Mouse (Mus musculus) cerebellum, adult 2 months (tissue): ENCODE results near the gene Ibsp. TPM values are rescaled to one million over a fixed set of nuclear protein-coding genes. Genes with fewer than 3 reads are reported as not detected.

Experiments
- DNase-seq, 2 experiments: peaks; one replicate each; pipeline ENCODE4 v3.0.0; 2021
- H3K27ac ChIP-seq: fragments of 200-500 bp; 2 replicates; pipeline ENCODE4 v1.5.1; 2012; ENCODE audit warnings: low read length, control low read depth, inconsistent platforms; ENCODE audit not compliant: insufficient read depth
- H3K27me3 ChIP-seq: fragments of 200-500 bp; 2 replicates; pipeline ENCODE4 v1.6.1; 2012; ENCODE audit warnings: inconsistent platforms, mild to moderate bottlenecking, low read length, moderate library complexity; ENCODE audit not compliant: control insufficient read depth, insufficient read depth
- H3K4me1 ChIP-seq: fragments of 200-500 bp; 2 replicates; pipeline ENCODE4 v1.6.1; 2011; ENCODE audit warnings: low read length; ENCODE audit not compliant: control insufficient read depth, insufficient read depth
- H3K4me3 ChIP-seq: fragments of 200-500 bp; replicated peaks from 2 replicates; pipeline ENCODE3; 2011; ENCODE audit warnings: mild to moderate bottlenecking, low read depth, low read length, control low read depth; ENCODE audit not compliant: insufficient read depth
- CTCF ChIP-seq: fragments of 200-500 bp; IDR thresholded peaks from 2 replicates; pipeline ENCODE4 v1.5.1; 2011; ENCODE audit warnings: low read depth, mild to moderate bottlenecking, control low read depth, low read length, moderate library complexity, borderline replicate concordance; ENCODE audit not compliant: insufficient read depth
- POLR2A ChIP-seq: fragments of 200-500 bp; IDR thresholded peaks from 2 replicates; pipeline ENCODE4 v1.6.1; 2011; ENCODE audit warnings: low read length, control low read depth, borderline replicate concordance; ENCODE audit not compliant: insufficient read depth
- WGBS: fragments of 180-500 bp; shearing (Covaris S2); methylation state at CpG from one replicate; pipeline ENCODE4 v1.1.7; 2018; 5-methylcytosine and 5-hydroxymethylcytosine counted together
- polyA plus RNA-seq: library from polyadenylated mRNA; depleted of rRNA; stranded (reverse); fragments of >200 nt; gene quantifications from 2 replicates; pipeline ENCODE4 v1.2.3, GENCODE M21; 2012

The Ibsp gene
- polyA plus RNA-seq, 1 experiment, result 0.20 TPM

DNA sequence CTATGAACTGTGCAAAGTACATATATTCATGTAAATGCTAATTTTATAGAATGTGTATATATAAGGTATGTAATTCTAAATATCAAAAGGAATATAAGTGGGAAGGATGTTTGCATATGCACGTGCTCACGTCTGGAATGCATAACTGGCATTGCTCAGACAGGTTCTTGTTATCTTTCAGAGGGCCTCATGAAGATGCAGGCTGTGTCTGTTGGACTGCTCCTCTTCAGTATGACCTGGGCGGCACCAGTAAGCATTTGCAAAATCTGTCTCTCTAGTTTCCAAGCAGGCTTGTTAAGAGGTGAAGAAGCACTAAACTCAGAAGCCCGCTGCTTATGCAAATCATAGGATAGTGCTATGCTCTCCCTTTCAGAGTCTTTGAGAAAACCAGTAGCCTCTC, 27.9 kb downstream of the Ibsp start:
- TF ChIP-seq CTCF (no peak), POLR2A (no peak)
- no peak for DNase-seq
- no peaks in the 10 kb centered on the region for H3K4me1 ChIP-seq
- no peak overlapping the region for H3K27ac ChIP-seq
- no peak overlapping the region for H3K4me3 ChIP-seq
- H3K27me3 ChIP-seq, result no peaks in the 10 kb centered on the region
- WGBS, result 86% methylated on average over 4 of the region's 4 CpGs

GRCm38 (mm10) chr5:104327389-104327788, 28.4 kb downstream of the Ibsp start:
- Histone ChIP-seq H3K4me3 (no peak overlapping the region), H3K27me3 (no peaks in the 10 kb centered on the region), H3K27ac (no peak overlapping the region), H3K4me1 (no peaks in the 10 kb centered on the region)
- DNase-seq, result no peak
- no peak for TF ChIP-seq POLR2A
- no peak for TF ChIP-seq CTCF
- WGBS, result 72% methylated on average over 8 of the region's 8 CpGs

GRCm38 (mm10) chr5:104327876-104328275, 28.9 kb downstream of the Ibsp start:
- no peak for DNase-seq
- Histone ChIP-seq H3K27ac (no peak overlapping the region), H3K27me3 (no peaks in the 10 kb centered on the region), H3K4me3 (no peak overlapping the region), H3K4me1 (no peaks in the 10 kb centered on the region)
- TF ChIP-seq POLR2A, result no peak
- no peak for TF ChIP-seq CTCF

DNA sequence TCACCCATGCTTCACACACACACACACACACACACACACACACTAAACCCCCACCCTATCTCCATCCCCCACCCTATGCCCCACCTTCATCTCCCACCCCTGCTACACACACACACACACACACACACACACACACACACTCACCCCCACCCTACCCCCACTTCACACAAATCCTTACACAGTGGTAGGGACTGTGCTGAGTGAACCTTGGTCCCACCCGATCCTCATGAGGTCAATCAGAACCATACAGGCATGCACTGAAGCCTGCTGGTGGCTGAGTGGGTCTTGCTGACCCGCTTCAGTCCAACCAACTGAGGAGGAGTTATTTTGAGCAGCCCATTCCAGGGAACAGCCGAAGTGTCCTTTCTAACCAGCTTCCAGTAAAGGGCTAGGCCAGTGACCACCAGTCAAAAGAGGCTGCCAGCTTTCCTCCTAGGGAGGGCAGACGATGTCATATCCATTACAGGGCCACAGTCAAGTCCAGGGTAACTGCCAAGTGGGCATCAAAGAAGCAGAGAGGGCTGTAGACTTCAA, 29.4 kb downstream of the Ibsp start:
- H3K4me3 ChIP-seq, result no peak overlapping the region

GRCm38 (mm10) chr5:104329381-104329780, 30.4 kb downstream of the Ibsp start:
- WGBS, result 77% methylated on average over 5 of the region's 5 CpGs
- H3K4me1 ChIP-seq, result no peaks in the 10 kb centered on the region
- DNase-seq, result no peak
- TF ChIP-seq POLR2A (no peak), CTCF (no peak)
- H3K27ac ChIP-seq, result no peak overlapping the region
- no peak overlapping the region for H3K4me3 ChIP-seq
- H3K27me3 ChIP-seq, result no peaks in the 10 kb centered on the region

More for the DNA sequence above, 29.4 kb downstream of the Ibsp start:
- TF ChIP-seq POLR2A (no peak), CTCF (no peak)
- WGBS, result 51% methylated on average over 4 of the region's 4 CpGs
- Histone ChIP-seq H3K4me1 (no peaks in the 10 kb centered on the region), H3K27me3 (no peaks in the 10 kb centered on the region), H3K27ac (no peak overlapping the region)
- DNase-seq, result no peak

GRCm38 (mm10) chr5:104330088-104330487, 31.1 kb downstream of the Ibsp start:
- Histone ChIP-seq H3K27ac (no peak overlapping the region), H3K4me1 (no peaks in the 10 kb centered on the region), H3K4me3 (no peak overlapping the region), H3K27me3 (no peaks in the 10 kb centered on the region)
- 68% methylated on average over 5 of the region's 5 CpGs for WGBS
- no peak for TF ChIP-seq CTCF
- TF ChIP-seq POLR2A, result no peak
- no peak for DNase-seq

DNA sequence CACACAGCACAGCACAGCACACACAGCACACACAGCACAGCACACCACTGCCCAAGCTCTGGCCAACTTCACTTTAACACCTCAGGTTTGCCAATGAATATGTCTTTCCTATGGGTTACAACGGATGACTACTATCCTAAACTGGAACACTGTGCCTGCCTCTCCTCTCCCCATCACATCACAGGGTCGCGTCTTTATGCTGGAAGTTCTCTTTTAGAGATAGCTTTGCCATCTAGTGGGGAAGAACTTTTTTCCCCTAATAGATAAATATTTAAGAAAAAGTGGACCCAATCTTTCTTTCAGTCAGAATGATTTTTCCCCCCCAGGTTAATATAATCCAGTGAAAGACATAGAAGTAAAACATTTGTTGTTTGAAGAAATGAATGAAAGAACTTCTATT, 33.3 kb downstream of the Ibsp start:
- WGBS, result 49% methylated on average over 3 of the region's 3 CpGs
- no peak overlapping the region for H3K27ac ChIP-seq
- H3K4me1 ChIP-seq, result no peaks in the 10 kb centered on the region
- no peak for DNase-seq
- no peak overlapping the region for H3K4me3 ChIP-seq
- no peak for TF ChIP-seq POLR2A
- no peak for TF ChIP-seq CTCF
- no peaks in the 10 kb centered on the region for H3K27me3 ChIP-seq

GRCm38 (mm10) chr5:104333231-104333640, 34.3 kb downstream of the Ibsp start:
- Histone ChIP-seq H3K27ac (no peak overlapping the region), H3K27me3 (no peaks in the 10 kb centered on the region), H3K4me1 (no peaks in the 10 kb centered on the region), H3K4me3 (no peak overlapping the region)
- TF ChIP-seq POLR2A (no peak), CTCF (peak; percentile 54)
- WGBS, result 11% methylated on average over 7 of the region's 7 CpGs
- peak; percentile 14 to 21 for DNase-seq

GRCm38 (mm10) chr5:104333643-104334042, 34.7 kb downstream of the Ibsp start:
- H3K27ac ChIP-seq, result no peak overlapping the region
- TF ChIP-seq CTCF, result 0 out of 2 replicates have a peak, but pooled peaks have one; percentile 2
- TF ChIP-seq POLR2A, result no peak
- no peaks in the 10 kb centered on the region for H3K4me1 ChIP-seq
- no peak overlapping the region for H3K4me3 ChIP-seq
- no peak for DNase-seq
- 75% methylated on average over 6 of the region's 6 CpGs for WGBS
- no peaks in the 10 kb centered on the region for H3K27me3 ChIP-seq
